Mouse (Mus musculus) intestine, embryonic 14.5 days (tissue): ENCODE measurements around the gene Nfatc4. TPM values are rescaled to one million over a fixed set of nuclear protein-coding genes. Genes with fewer than 3 reads are reported as not detected.
A peak's percentile ranks its signal among the peaks of the same experiment; 100 is the strongest.

Experiments used
- ATAC-seq: fragments of 200-750 bp; cut with Nextera tagmentation; replicated peaks from 2 replicates; pipeline ENCODE4 v1.8.0; 2017; ENCODE audit warnings: low read depth, moderate number of reproducible peaks, moderate TSS enrichment, moderate library complexity; ENCODE audit not compliant: low FRiP score, low TSS enrichment
- DNase-seq: peaks from one replicate; pipeline ENCODE4 v3.0.0-alpha.2; 2018; ENCODE audit warnings: low spot score
- H3K27ac ChIP-seq: fragments of 300-500 bp; sonication (generic); 2 replicates; pipeline ENCODE4 v1.5.1; 2014; ENCODE audit warnings: low read depth, mild to moderate bottlenecking, control low read depth
- H3K27me3 ChIP-seq: fragments of 300-500 bp; sonication (generic); replicated peaks from 2 replicates; pipeline ENCODE4 v1.6.1; 2014; ENCODE audit warnings: low read length, control low read depth; ENCODE audit not compliant: control insufficient read depth, insufficient read depth
- H3K36me3 ChIP-seq: fragments of 300-500 bp; sonication (generic); 2 replicates; pipeline ENCODE4 v1.6.1; 2014; ENCODE audit warnings: low read length, control low read depth; ENCODE audit not compliant: control insufficient read depth, insufficient read depth
- H3K4me1 ChIP-seq: fragments of 300-500 bp; sonication (generic); replicated peaks from 2 replicates; pipeline ENCODE4 v1.6.1; 2014; ENCODE audit warnings: low read length, control low read depth, mixed read lengths; ENCODE audit not compliant: control insufficient read depth, insufficient read depth
- H3K4me2 ChIP-seq: fragments of 300-500 bp; sonication (generic); 2 replicates; pipeline ENCODE4 v1.6.1; 2014; ENCODE audit warnings: low read length
- H3K4me3 ChIP-seq: fragments of 300-500 bp; sonication (generic); 2 replicates; pipeline ENCODE4 v1.5.1; 2014; ENCODE audit warnings: low read depth, low read length, control low read depth, mixed read lengths
- H3K9ac ChIP-seq: fragments of 300-500 bp; sonication (generic); 2 replicates; pipeline ENCODE4 v1.6.1; 2014; ENCODE audit warnings: mild to moderate bottlenecking, low read length
- H3K9me3 ChIP-seq: fragments of 300-500 bp; sonication (generic); 2 replicates; pipeline ENCODE4 v1.6.1; 2016; ENCODE audit warnings: low read length, control low read depth; ENCODE audit not compliant: control insufficient read depth
- WGBS: fragments of 180-500 bp; shearing (Covaris S2); extraction: QIAGEN DNeasy Blood & Tissue Kit; methylation state at CpG from one replicate; pipeline ENCODE4 v1.1.7; 2014; 5-methylcytosine and 5-hydroxymethylcytosine counted together
- polyA plus RNA-seq: library from polyadenylated mRNA; unstranded; fragments of >200 nt; fragmentation: Nextera tagmentation; extraction: Ambion mirVana; gene quantifications from 2 replicates; pipeline ENCODE4 v1.2.1, GENCODE M21; 2014

Gene Nfatc4
- polyA plus RNA-seq, 1 experiment from 2014 or later = 34.3 TPM

GRCm38 (mm10) chr14:55795380-55796163 lies 27.4 kb upstream of the Nfatc4 start:
- Histone ChIP-seq H3K4me2 (no peak overlapping the region), H3K27ac (peak overlapping the region; percentile 36; the same call in 1 of the 2 replicates), H3K27me3 (no peaks in the 10 kb centered on the region), H3K9me3 (no peaks in the 10 kb centered on the region), H3K9ac (no peak overlapping the region), H3K36me3 (no peaks in the 10 kb centered on the region), H3K4me1 (peaks cover 4% of the 10 kb centered on the region; the same call in 1 of the 2 replicates), H3K4me3 (no peak overlapping the region)
- DNase-seq = no peak
- 76% methylated on average over 15 of the region's 15 CpGs for WGBS
- ATAC-seq = peak; percentile 84

DNA sequence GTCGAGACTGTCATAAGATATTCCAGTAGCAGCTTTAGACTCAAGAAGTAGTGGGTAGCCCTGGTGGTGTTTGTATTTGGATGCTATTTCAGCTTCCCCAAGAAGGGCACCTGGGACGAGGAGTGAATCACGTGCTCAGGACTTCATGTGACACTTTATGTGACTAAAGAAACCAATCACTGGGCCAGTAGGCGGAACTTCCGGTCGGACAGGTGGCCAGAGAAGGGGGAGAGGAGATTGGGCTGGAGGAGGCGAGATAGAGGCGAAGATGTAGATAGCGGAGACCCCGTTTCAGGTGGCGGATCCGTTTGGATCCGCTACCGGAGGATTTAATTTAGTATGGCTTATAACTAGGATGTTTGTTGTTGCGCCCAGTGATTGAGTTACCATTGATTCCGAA lies 8.1 kb upstream of the Nfatc4 start:
- Histone ChIP-seq H3K27ac (no peak overlapping the region), H3K27me3 (no peaks in the 10 kb centered on the region), H3K4me3 (peak overlapping the region; percentile 47), H3K4me2 (peak overlapping the region; percentile 76), H3K4me1 (no peaks in the 10 kb centered on the region; the same call in 1 of the 2 replicates), H3K9me3 (no peaks in the 10 kb centered on the region), H3K9ac (peak overlapping the region; percentile 45), H3K36me3 (no peaks in the 10 kb centered on the region)
- WGBS = 24% methylated on average over 16 of the region's 16 CpGs
- ATAC-seq (peak; percentile 69; the same call in 1 of the 2 replicates), DNase-seq (peak; percentile 73)

DNA sequence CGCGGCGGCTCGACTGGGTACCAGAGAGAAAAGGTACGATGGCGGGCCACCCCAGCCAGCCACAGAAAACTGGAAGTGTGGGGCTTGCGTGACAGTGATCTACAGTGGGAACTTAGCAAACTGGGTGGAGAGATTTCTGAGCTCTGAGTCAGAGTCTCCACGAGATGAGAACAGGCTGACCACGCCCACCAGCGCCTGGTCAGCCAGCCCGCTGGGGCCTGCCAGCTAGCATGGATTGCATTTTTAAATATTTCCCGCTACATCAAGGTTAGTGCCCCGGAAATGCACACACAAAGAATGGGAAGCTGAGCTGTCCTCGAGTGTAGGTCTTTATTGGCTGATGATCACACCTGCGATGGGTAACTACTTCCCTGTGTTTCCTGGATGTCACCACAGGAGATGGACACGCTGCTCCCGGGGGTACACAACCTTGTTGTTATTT lies 7.6 kb upstream of the Nfatc4 start:
- no peaks in the 10 kb centered on the region; the same call in 1 of the 2 replicates for H3K4me1 ChIP-seq
- ATAC-seq = peak; percentile 82
- peak overlapping the region; percentile 76 for H3K4me2 ChIP-seq
- 17% methylated on average over 17 of the region's 17 CpGs for WGBS
- H3K9ac ChIP-seq = peak overlapping the region; percentile 45
- no peak overlapping the region for H3K27ac ChIP-seq
- H3K9me3 ChIP-seq = no peaks in the 10 kb centered on the region
- DNase-seq = no peak
- peak overlapping the region; percentile 47 for H3K4me3 ChIP-seq
- H3K36me3 ChIP-seq = no peaks in the 10 kb centered on the region
- H3K27me3 ChIP-seq = no peaks in the 10 kb centered on the region

DNA sequence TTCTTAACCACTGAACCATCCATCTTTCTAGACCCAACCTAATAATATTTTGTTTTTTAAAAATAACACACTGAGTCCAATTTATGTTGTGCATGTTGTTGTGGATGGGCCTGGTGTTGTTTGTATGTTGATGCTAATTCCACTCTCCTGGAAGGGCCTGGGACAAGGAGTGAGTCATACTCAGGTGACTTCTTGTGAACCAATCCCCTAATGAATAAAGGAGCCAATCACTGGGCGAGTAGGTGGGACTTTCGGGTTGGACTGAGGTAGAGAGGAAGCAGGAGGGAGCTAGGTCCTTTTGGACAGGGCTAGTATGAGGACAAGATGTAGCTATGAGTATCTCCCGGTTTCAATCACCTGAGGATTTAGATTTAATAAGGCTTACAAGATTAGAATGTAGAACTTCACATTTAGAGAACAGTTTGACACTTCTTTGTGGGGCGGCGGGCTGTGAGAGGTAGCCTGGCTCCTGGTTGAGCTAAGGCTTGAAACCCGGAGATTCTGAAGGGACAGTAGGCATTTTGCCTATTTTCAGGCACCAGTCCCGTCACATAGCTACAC lies 3.0 kb upstream of the Nfatc4 start:
- 87% methylated on average over 7 of the region's 7 CpGs for WGBS
- H3K9ac ChIP-seq = no peak overlapping the region
- H3K27me3 ChIP-seq = no peaks in the 10 kb centered on the region
- DNase-seq (no peak), ATAC-seq (no peak)
- H3K36me3 ChIP-seq = no peaks in the 10 kb centered on the region
- H3K4me1 ChIP-seq = peaks cover 6% of the 10 kb centered on the region; the same call in 1 of the 2 replicates
- H3K9me3 ChIP-seq = no peaks in the 10 kb centered on the region
- no peak overlapping the region for H3K4me3 ChIP-seq
- H3K27ac ChIP-seq = no peak overlapping the region
- H3K4me2 ChIP-seq = no peak overlapping the region

GRCm38 (mm10) chr14:55820576-55820975 lies 2.4 kb upstream of the Nfatc4 start:
- H3K27me3 ChIP-seq = no peaks in the 10 kb centered on the region
- ATAC-seq = no peak
- H3K4me1 ChIP-seq = peaks cover 6% of the 10 kb centered on the region; the same call in 1 of the 2 replicates
- WGBS = 89% methylated on average over 9 of the region's 9 CpGs
- H3K4me3 ChIP-seq = no peak overlapping the region
- H3K4me2 ChIP-seq = no peak overlapping the region
- DNase-seq = no peak
- no peaks in the 10 kb centered on the region for H3K36me3 ChIP-seq
- no peak overlapping the region for H3K27ac ChIP-seq
- H3K9ac ChIP-seq = no peak overlapping the region
- no peaks in the 10 kb centered on the region for H3K9me3 ChIP-seq

DNA sequence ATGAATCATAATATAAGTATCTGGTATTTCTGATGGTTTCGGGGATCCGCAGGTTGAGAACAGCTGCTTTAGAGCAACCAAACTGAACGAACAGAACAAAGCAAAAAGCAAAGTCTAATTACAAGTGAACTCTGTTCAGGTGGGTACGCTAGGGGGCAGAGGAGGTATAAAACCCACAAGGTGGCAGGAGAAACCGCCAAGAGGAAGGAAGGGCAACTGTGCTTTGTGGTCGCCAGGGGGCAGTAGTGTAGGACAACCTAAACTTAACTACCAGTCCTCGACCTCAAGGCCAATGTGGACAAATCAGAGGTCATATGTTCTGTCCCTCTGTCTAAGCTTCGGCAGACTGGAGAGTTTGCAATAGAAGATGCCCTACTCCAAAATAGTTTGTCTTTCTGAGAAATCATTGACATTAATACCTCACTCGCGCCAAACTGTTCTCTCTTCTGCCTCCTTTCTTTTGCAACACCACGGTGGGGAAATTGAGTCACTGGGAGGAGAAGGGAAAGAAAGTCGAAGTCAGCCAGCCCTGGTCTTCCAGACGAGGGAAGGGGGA lies 431 bp upstream of the Nfatc4 start:
- Histone ChIP-seq H3K27ac (peak overlapping the region; percentile 90), H3K9ac (peak overlapping the region; percentile 53), H3K4me1 (peaks cover 21% of the 10 kb centered on the region), H3K27me3 (no peaks in the 10 kb centered on the region), H3K9me3 (no peaks in the 10 kb centered on the region), H3K4me2 (peak overlapping the region; percentile 86), H3K36me3 (peaks cover 9% of the 10 kb centered on the region; the same call in 1 of the 2 replicates), H3K4me3 (peak overlapping the region; percentile 75)
- 0 out of 2 replicates have a peak, but pooled peaks have one; percentile 3 for ATAC-seq
- DNase-seq = peak; percentile 88
- WGBS = 3% methylated on average over 12 of the region's 13 CpGs

- 0 out of 2 replicates have a peak, but pooled peaks have one; percentile 10 for ATAC-seq
- peak; percentile 87 for DNase-seq
- Histone ChIP-seq H3K4me3 (peak overlapping the region; percentile 75), H3K27me3 (no peaks in the 10 kb centered on the region), H3K4me1 (peaks cover 35% of the 10 kb centered on the region), H3K4me2 (peak overlapping the region; percentile 86), H3K9ac (peak overlapping the region; percentile 53), H3K9me3 (no peaks in the 10 kb centered on the region), H3K36me3 (peaks cover 23% of the 10 kb centered on the region), H3K27ac (peak overlapping the region; percentile 90)
- 1% methylated on average over 10 of the region's 10 CpGs for WGBS
Observed at GRCm38 (mm10) chr14:55824001-55824480, 1.1 kb downstream of the Nfatc4 start.

- peaks cover 36% of the 10 kb centered on the region for H3K4me1 ChIP-seq
- no peak for ATAC-seq
- peak overlapping the region; percentile 86 for H3K4me2 ChIP-seq
- peak overlapping the region; percentile 90 for H3K27ac ChIP-seq
- peak; percentile 73 for DNase-seq
- H3K9ac ChIP-seq = peak overlapping the region; percentile 87
- no peaks in the 10 kb centered on the region for H3K27me3 ChIP-seq
- WGBS = under 1% methylated on average over 32 of the region's 32 CpGs
- no peaks in the 10 kb centered on the region for H3K9me3 ChIP-seq
- H3K36me3 ChIP-seq = peaks cover 29% of the 10 kb centered on the region
- H3K4me3 ChIP-seq = peak overlapping the region; percentile 75
Observed at GRCm38 (mm10) chr14:55824481-55825215, 1.7 kb downstream of the Nfatc4 start.
